Mouse (Mus musculus): ENCODE measurements at regions not wholly inside any gene's neighbourhood (a gene's known extent, or its start where the extent isn't known, plus 50 kb on each side); places are given as distances from the start of the nearest gene placed in this dataset.

GRCm38 (mm10) chrX:9738904-9739303 lies 76.1 kb upstream of the Dynlt3 start:
- no peak for TF ChIP-seq POLR2A (IDR thresholded peaks at IDR 0.05; ENCODE audit: extremely low read depth, insufficient read depth, low read length)
- no peak for TF ChIP-seq CTCF (IDR thresholded peaks at IDR 0.05; ENCODE audit: extremely low read depth, insufficient read depth, low read length)
- no peak overlapping the region for H3K4me3 ChIP-seq (ENCODE audit: insufficient read depth, low read length)
- no peaks in the 10 kb centered on the region for H3K4me1 ChIP-seq (ENCODE audit: control insufficient read depth, insufficient read depth, low read length)
- H3K27ac ChIP-seq (ENCODE audit: insufficient read depth, low read length) = no peak overlapping the region

GRCm38 (mm10) chrX:9742518-9742917 lies 79.7 kb upstream of the Dynlt3 start:
- Histone ChIP-seq H3K4me1 (ENCODE audit: control insufficient read depth, insufficient read depth, low read length) (no peaks in the 10 kb centered on the region), H3K4me3 (ENCODE audit: insufficient read depth, low read length) (no peak overlapping the region), H3K27ac (ENCODE audit: insufficient read depth, low read length) (no peak overlapping the region)
- TF ChIP-seq POLR2A (IDR thresholded peaks at IDR 0.05; ENCODE audit: extremely low read depth, insufficient read depth, low read length) = no peak
- no peak for TF ChIP-seq CTCF (IDR thresholded peaks at IDR 0.05; ENCODE audit: extremely low read depth, insufficient read depth, low read length)

GRCm38 (mm10) chrX:9747305-9747938 lies 84.6 kb upstream of the Dynlt3 start:
- H3K4me1 ChIP-seq (ENCODE audit: control insufficient read depth, insufficient read depth, low read length) = no peaks in the 10 kb centered on the region
- no peak overlapping the region for H3K27ac ChIP-seq (ENCODE audit: insufficient read depth, low read length)
- TF ChIP-seq POLR2A (IDR thresholded peaks at IDR 0.05; ENCODE audit: extremely low read depth, insufficient read depth, low read length) (no peak), CTCF (IDR thresholded peaks at IDR 0.05; ENCODE audit: extremely low read depth, insufficient read depth, low read length) (0 out of 2 replicates have a peak, but pooled peaks have one; percentile 18)
- H3K4me3 ChIP-seq (ENCODE audit: insufficient read depth, low read length) = peak overlapping the region; percentile 37

- TF ChIP-seq CTCF (IDR thresholded peaks at IDR 0.05; ENCODE audit: extremely low read depth, insufficient read depth, low read length) (no peak), POLR2A (IDR thresholded peaks at IDR 0.05; ENCODE audit: extremely low read depth, insufficient read depth, low read length) (no peak)
- no peak overlapping the region for H3K4me3 ChIP-seq (ENCODE audit: insufficient read depth, low read length)
- H3K27ac ChIP-seq (ENCODE audit: insufficient read depth, low read length) = no peak overlapping the region
- no peaks in the 10 kb centered on the region for H3K4me1 ChIP-seq (ENCODE audit: control insufficient read depth, insufficient read depth, low read length)
These were observed 90.3 kb upstream of the Dynlt3 start for GRCm38 (mm10) chrX:9752954-9753572.

GRCm38 (mm10) chrX:9769540-9769939 lies 77.2 kb upstream of the Hypm start:
- Histone ChIP-seq H3K27ac (ENCODE audit: insufficient read depth, low read length) (no peak overlapping the region), H3K4me1 (ENCODE audit: control insufficient read depth, insufficient read depth, low read length) (no peaks in the 10 kb centered on the region), H3K4me3 (ENCODE audit: insufficient read depth, low read length) (no peak overlapping the region)
- TF ChIP-seq CTCF (IDR thresholded peaks at IDR 0.05; ENCODE audit: extremely low read depth, insufficient read depth, low read length) = no peak
- no peak for TF ChIP-seq POLR2A (IDR thresholded peaks at IDR 0.05; ENCODE audit: extremely low read depth, insufficient read depth, low read length)

GRCm38 (mm10) chrX:9777498-9777897 lies 69.2 kb upstream of the Hypm start:
- Histone ChIP-seq H3K27ac (ENCODE audit: insufficient read depth, low read length) (no peak overlapping the region), H3K4me3 (ENCODE audit: insufficient read depth, low read length) (no peak overlapping the region), H3K4me1 (ENCODE audit: control insufficient read depth, insufficient read depth, low read length) (no peaks in the 10 kb centered on the region)
- TF ChIP-seq POLR2A (IDR thresholded peaks at IDR 0.05; ENCODE audit: extremely low read depth, insufficient read depth, low read length) (no peak), CTCF (IDR thresholded peaks at IDR 0.05; ENCODE audit: extremely low read depth, insufficient read depth, low read length) (no peak)

GRCm38 (mm10) chrX:9789542-9789941 lies 57.2 kb upstream of the Hypm start:
- H3K4me3 ChIP-seq (ENCODE audit: insufficient read depth, low read length) = no peak overlapping the region
- no peak overlapping the region for H3K27ac ChIP-seq (ENCODE audit: insufficient read depth, low read length)
- TF ChIP-seq CTCF (IDR thresholded peaks at IDR 0.05; ENCODE audit: extremely low read depth, insufficient read depth, low read length) = no peak
- TF ChIP-seq POLR2A (IDR thresholded peaks at IDR 0.05; ENCODE audit: extremely low read depth, insufficient read depth, low read length) = no peak
- no peaks in the 10 kb centered on the region for H3K4me1 ChIP-seq (ENCODE audit: control insufficient read depth, insufficient read depth, low read length)
